Mouse (Mus musculus) G1E (cell line): ENCODE results near the gene Ndufb10. TPM values are rescaled to one million over a fixed set of nuclear protein-coding genes. Genes with fewer than 3 reads are reported as not detected.
"Not testable (repeated sequence)": the region's sequence is repeated elsewhere in the genome, so short reads cannot be mapped to it uniquely, and the experiment has no call there.

ENCODE experiments used
- ATAC-seq: 2 replicates; pipeline ENCODE4 v1.8.0; 2016; ENCODE audit warnings: mild to moderate bottlenecking; ENCODE audit not compliant: insufficient number of reproducible peaks, poor library complexity, low FRiP score, severe bottlenecking; ENCODE audit errors: extremely low read depth
- DNase-seq: peaks from one replicate; pipeline ENCODE4 v3.0.0; 2012; ENCODE audit warnings: low spot score
- H3K27me3 ChIP-seq: 2 replicates; pipeline ENCODE4 v1.6.1; 2012; ENCODE audit warnings: mild to moderate bottlenecking, low read length, inconsistent platforms; ENCODE audit not compliant: insufficient read depth
- H3K36me3 ChIP-seq: replicated peaks from 2 replicates; pipeline ENCODE3; 2012; ENCODE audit warnings: mild to moderate bottlenecking, inconsistent platforms
- H3K4me1 ChIP-seq: 2 replicates; pipeline ENCODE4 v1.6.1; 2012; ENCODE audit warnings: low read depth, low read length, inconsistent platforms, mixed read lengths; ENCODE audit not compliant: insufficient read depth
- H3K4me3 ChIP-seq: 2 replicates; pipeline ENCODE4 v1.5.1; 2012; ENCODE audit warnings: low read depth, mild to moderate bottlenecking, inconsistent platforms, low read length, moderate library complexity, mixed read lengths
- H3K9me3 ChIP-seq: replicated peaks from 2 replicates; pipeline ENCODE4 v1.6.1; 2012; ENCODE audit warnings: inconsistent platforms
- CTCF ChIP-seq: IDR thresholded peaks from 2 replicates; pipeline ENCODE4 v1.5.1; 2012; ENCODE audit warnings: low read depth, low read length, inconsistent platforms, mixed read lengths
- GATA1 ChIP-seq: IDR thresholded peaks from 2 replicates; pipeline ENCODE4 v1.6.1; 2012; ENCODE audit warnings: borderline replicate concordance, low read length, inconsistent platforms, mixed read lengths
- GATA2 ChIP-seq: IDR thresholded peaks from 2 replicates; pipeline ENCODE4 v1.6.1; 2012; ENCODE audit warnings: low read depth, low read length, inconsistent platforms, borderline replicate concordance
- POLR2AphosphoS5 ChIP-seq: IDR thresholded peaks from 2 replicates; pipeline ENCODE4 v1.6.1; 2012; ENCODE audit warnings: low read depth, low read length, inconsistent platforms; ENCODE audit not compliant: insufficient replicate concordance
- TAL1 ChIP-seq: conservative IDR thresholded peaks from 2 replicates; pipeline ENCODE4 v1.6.1; 2012; ENCODE audit warnings: low read depth, low read length, inconsistent platforms, mixed read lengths
- polyA plus RNA-seq: library from polyadenylated mRNA; stranded (reverse); fragments of >175 nt; gene quantifications from 2 replicates; pipeline ENCODE4 v1.2.3, GENCODE M21; 2012
- total RNA-seq, 2 experiments: library from RNA; stranded (forward) in 1 of 2; stranded (reverse) in 1 of 2; fragments of 200-1000 nt in 1 of 2; fragments of >200 nt in 1 of 2; fragmentation: Nextera tagmentation in 1 of 2; gene quantifications; 2 replicates each; pipeline ENCODE4 v1.2.3; 2014 to 2017

The Ndufb10 gene
- total and polyA plus RNA-seq, 3 experiments = 54.6 to 372 (median 185) TPM

- peaks cover 24% of the 10 kb centered on the region for H3K27me3 ChIP-seq
- H3K36me3 ChIP-seq = peaks cover under 1% of the 10 kb centered on the region
- no peaks in the 10 kb centered on the region for H3K9me3 ChIP-seq
- H3K4me3 ChIP-seq = no peak overlapping the region
- peaks cover 17% of the 10 kb centered on the region for H3K4me1 ChIP-seq
- TF ChIP-seq POLR2AphosphoS5 (no peak), GATA1 (no peak), CTCF (no peak)
- DNase-seq (no peak), ATAC-seq (no peak)
Measured at GRCm38 (mm10) chr17:24728184-24728583, 3.9 kb upstream of the Ndufb10 start.

GRCm38 (mm10) chr17:24727618-24728017 is 3.3 kb upstream of the Ndufb10 start, which contains the start of gene Rpl3l:
Rpl3l (plus strand) TSS chr17:24727820.
- TF ChIP-seq TAL1 (no peak), CTCF (no peak), GATA1 (no peak), GATA2 (no peak), POLR2AphosphoS5 (no peak)
- Histone ChIP-seq H3K4me1 (peaks cover 21% of the 10 kb centered on the region), H3K4me3 (no peak within 1 kb of the TSS), H3K27me3 (peaks cover 23% of the 10 kb centered on the region), H3K9me3 (no peaks in the 10 kb centered on the region), H3K36me3 (peaks cover 1% of the 10 kb centered on the region)
- DNase-seq (no peak), ATAC-seq (no peak)

GRCm38 (mm10) chr17:24725637-24726390 is 1.5 kb upstream of the Ndufb10 start:
- H3K36me3 ChIP-seq = peaks cover 17% of the 10 kb centered on the region
- ATAC-seq (no peak), DNase-seq (no peak)
- no peak overlapping the region for H3K4me3 ChIP-seq
- no peaks in the 10 kb centered on the region for H3K9me3 ChIP-seq
- TF ChIP-seq CTCF = no peak; the same call in 1 of the 2 replicates
- TF ChIP-seq GATA2 = no peak
- no peak for TF ChIP-seq TAL1
- H3K4me1 ChIP-seq = peaks cover 33% of the 10 kb centered on the region
- peaks cover 17% of the 10 kb centered on the region for H3K27me3 ChIP-seq

GRCm38 (mm10) chr17:24723881-24724180 is 447 bp downstream of the Ndufb10 start:
- peak; percentile 52 for DNase-seq
- peaks cover 31% of the 10 kb centered on the region for H3K4me1 ChIP-seq

GRCm38 (mm10) chr17:24723122-24723880 is 977 bp downstream of the Ndufb10 start:
- Histone ChIP-seq H3K4me3 (peak overlapping the region; percentile 77), H3K4me1 (peaks cover 36% of the 10 kb centered on the region), H3K36me3 (peaks cover 26% of the 10 kb centered on the region), H3K9me3 (no peaks in the 10 kb centered on the region), H3K27me3 (peaks cover 12% of the 10 kb centered on the region)
- ATAC-seq = no peak
- DNase-seq = no peak
- TF ChIP-seq CTCF (no peak), POLR2AphosphoS5 (peak; percentile 88; the same call in 1 of the 2 replicates), TAL1 (no peak), GATA1 (no peak)

More at GRCm38 (mm10) chr17:24723881-24724180, 447 bp downstream of the Ndufb10 start:
- Histone ChIP-seq H3K4me3 (peak overlapping the region; percentile 77), H3K36me3 (peaks cover 21% of the 10 kb centered on the region), H3K27me3 (peaks cover 15% of the 10 kb centered on the region), H3K9me3 (no peaks in the 10 kb centered on the region)
- ATAC-seq = no peak
- no peak; the same call in 1 of the 2 replicates for TF ChIP-seq POLR2AphosphoS5
- TF ChIP-seq TAL1 = no peak
- no peak for TF ChIP-seq GATA2
- no peak for TF ChIP-seq CTCF
- TF ChIP-seq GATA1 = no peak

- peaks cover 35% of the 10 kb centered on the region for H3K36me3 ChIP-seq
- peak; percentile 95 for TF ChIP-seq POLR2AphosphoS5
- TF ChIP-seq GATA2 = no peak
- H3K4me3 ChIP-seq = peak overlapping the region; percentile 74
- peaks cover 3% of the 10 kb centered on the region; the same call in 1 of the 2 replicates for H3K27me3 ChIP-seq
- no peaks in the 10 kb centered on the region for H3K9me3 ChIP-seq
- peaks cover 41% of the 10 kb centered on the region for H3K4me1 ChIP-seq
- DNase-seq (no peak), ATAC-seq (no peak)
Measured at GRCm38 (mm10) chr17:24722220-24722924, 1.9 kb downstream of the Ndufb10 start.

- Histone ChIP-seq H3K4me3 (peak overlapping the region; percentile 74), H3K36me3 (peaks cover 44% of the 10 kb centered on the region), H3K4me1 (peaks cover 41% of the 10 kb centered on the region)
- H3K9me3 ChIP-seq, ATAC-seq, H3K27me3 ChIP-seq, DNase-seq: not testable (repeated sequence)
Measured at GRCm38 (mm10) chr17:24721383-24721955, 2.8 kb downstream of the Ndufb10 start.

GRCm38 (mm10) chr17:24720616-24721015 is 3.7 kb downstream of the Ndufb10 start:
- DNase-seq, H3K9me3 ChIP-seq, ATAC-seq, H3K27me3 ChIP-seq: not testable (repeated sequence)
- Histone ChIP-seq H3K36me3 (peaks cover 53% of the 10 kb centered on the region), H3K4me1 (peaks cover 39% of the 10 kb centered on the region), H3K4me3 (peak overlapping the region; percentile 81)
